Mouse (Mus musculus) heart, embryonic 12.5 days (tissue): ENCODE results near the gene Ppp1cc. TPM values are rescaled to one million over a fixed set of nuclear protein-coding genes. Genes with fewer than 3 reads are reported as not detected.
"Not testable (repeated sequence)": the region's sequence is repeated elsewhere in the genome, so short reads cannot be mapped to it uniquely, and the experiment has no call there.

Source experiments
- ATAC-seq: fragments of 200-750 bp; cut with Nextera tagmentation; 2 replicates; pipeline ENCODE4 v1.8.0; 2017; ENCODE audit warnings: moderate TSS enrichment, moderate library complexity; ENCODE audit not compliant: insufficient number of reproducible peaks, low FRiP score
- H3K27ac ChIP-seq: fragments of 300-500 bp; sonication (generic); 2 replicates; pipeline ENCODE4 v1.5.1; 2016; ENCODE audit warnings: mild to moderate bottlenecking, moderate library complexity; ENCODE audit not compliant: poor library complexity, severe bottlenecking
- H3K27me3 ChIP-seq: fragments of 300-500 bp; sonication (generic); replicated peaks from 2 replicates; pipeline ENCODE4 v1.6.1; 2016; ENCODE audit warnings: mild to moderate bottlenecking, moderate library complexity
- H3K36me3 ChIP-seq: fragments of 300-500 bp; sonication (generic); 2 replicates; pipeline ENCODE4 v1.6.1; 2016; ENCODE audit warnings: mild to moderate bottlenecking, moderate library complexity
- H3K4me1 ChIP-seq: fragments of 300-500 bp; sonication (generic); replicated peaks from 2 replicates; pipeline ENCODE4 v1.6.1; 2016; ENCODE audit warnings: mild to moderate bottlenecking
- H3K4me2 ChIP-seq: fragments of 300-500 bp; sonication (generic); 2 replicates; pipeline ENCODE4 v1.6.1; 2016; ENCODE audit warnings: mild to moderate bottlenecking, moderate library complexity
- H3K4me3 ChIP-seq: fragments of 300-500 bp; sonication (generic); 2 replicates; pipeline ENCODE4 v1.5.1; 2016; ENCODE audit warnings: mild to moderate bottlenecking
- H3K9ac ChIP-seq: fragments of 300-500 bp; sonication (generic); 2 replicates; pipeline ENCODE4 v1.6.1; 2016; ENCODE audit warnings: mild to moderate bottlenecking, moderate library complexity
- H3K9me3 ChIP-seq: fragments of 300-500 bp; sonication (generic); replicated peaks from 2 replicates; pipeline ENCODE4 v1.6.1; 2016; ENCODE audit warnings: mild to moderate bottlenecking, moderate library complexity
- WGBS: fragments of 180-500 bp; shearing (Covaris S2); methylation state at CpG from one replicate; pipeline ENCODE4 v1.1.7; 2016; 5-methylcytosine and 5-hydroxymethylcytosine counted together
- polyA plus RNA-seq: library from polyadenylated mRNA; unstranded; fragments of >200 nt; fragmentation: Nextera tagmentation; extraction: Ambion mirVana; gene quantifications from 2 replicates; pipeline ENCODE4 v1.2.1, GENCODE M21; 2016

Gene Ppp1cc
- polyA plus RNA-seq, 1 experiment from 2014 or later: 222 TPM

- Histone ChIP-seq H3K9me3 (peaks cover 9% of the 10 kb centered on the region; the same call in 1 of the 2 replicates), H3K27ac (no peak overlapping the region), H3K9ac (no peak overlapping the region), H3K27me3 (no peaks in the 10 kb centered on the region), H3K4me3 (no peak overlapping the region), H3K4me2 (no peak overlapping the region), H3K36me3 (no peaks in the 10 kb centered on the region), H3K4me1 (no peaks in the 10 kb centered on the region)
- 88% methylated on average over 4 of the region's 4 CpGs for WGBS
- ATAC-seq: no peak
Observed at GRCm38 (mm10) chr5:122200872-122201271, 42.8 kb downstream of the Ppp1cc start.

GRCm38 (mm10) chr5:122201904-122202303, 43.8 kb downstream of the Ppp1cc start:
- no peak overlapping the region for H3K4me2 ChIP-seq
- no peak for ATAC-seq
- 85% methylated on average over 6 of the region's 6 CpGs for WGBS

GRCm38 (mm10) chr5:122204180-122204579, 46.1 kb downstream of the Ppp1cc start:
- H3K36me3 ChIP-seq: no peaks in the 10 kb centered on the region
- WGBS: 65% methylated on average over 2 of the region's 2 CpGs
- H3K4me1 ChIP-seq: peaks cover 2% of the 10 kb centered on the region
- no peak for ATAC-seq
- H3K27me3 ChIP-seq: no peaks in the 10 kb centered on the region
- H3K9me3 ChIP-seq: peaks cover 9% of the 10 kb centered on the region; the same call in 1 of the 2 replicates
- no peak overlapping the region for H3K4me3 ChIP-seq
- H3K4me2 ChIP-seq: no peak overlapping the region
- H3K27ac ChIP-seq: no peak overlapping the region
- H3K9ac ChIP-seq: no peak overlapping the region

More at GRCm38 (mm10) chr5:122201904-122202303, 43.8 kb downstream of the Ppp1cc start:
- H3K9ac ChIP-seq: no peak overlapping the region
- H3K9me3 ChIP-seq: peaks cover 9% of the 10 kb centered on the region; the same call in 1 of the 2 replicates
- H3K36me3 ChIP-seq: no peaks in the 10 kb centered on the region
- H3K27ac ChIP-seq: no peak overlapping the region
- no peaks in the 10 kb centered on the region for H3K4me1 ChIP-seq
- no peak overlapping the region for H3K4me3 ChIP-seq
- H3K27me3 ChIP-seq: no peaks in the 10 kb centered on the region

GRCm38 (mm10) chr5:122206475-122206874, 48.4 kb downstream of the Ppp1cc start, which contains the start of gene Hvcn1:
Gene Hvcn1 (plus strand): TSS chr5:122206804.
- H3K9me3 ChIP-seq: no peaks in the 10 kb centered on the region
- peaks cover 13% of the 10 kb centered on the region for H3K4me1 ChIP-seq
- no peak within 1 kb of the TSS for H3K4me3 ChIP-seq
- H3K36me3 ChIP-seq: no peaks in the 10 kb centered on the region
- H3K9ac ChIP-seq: no peak within 1 kb of the TSS
- no peak within 1 kb of the TSS for H3K27ac ChIP-seq
- WGBS: 67% methylated on average over 4 of the region's 4 CpGs
- H3K27me3 ChIP-seq: peaks cover 5% of the 10 kb centered on the region
- H3K4me2 ChIP-seq: no peak within 1 kb of the TSS
- no peak for ATAC-seq

GRCm38 (mm10) chr5:122208909-122209308, 50.8 kb downstream of the Ppp1cc start:
- Histone ChIP-seq H3K4me3 (no peak overlapping the region), H3K27me3 (peaks cover 5% of the 10 kb centered on the region), H3K27ac (no peak overlapping the region), H3K9ac (peak overlapping the region; percentile 55; the same call in 1 of the 2 replicates), H3K4me1 (peaks cover 13% of the 10 kb centered on the region), H3K9me3 (no peaks in the 10 kb centered on the region), H3K4me2 (peak overlapping the region; percentile 70), H3K36me3 (no peaks in the 10 kb centered on the region)
- WGBS: 57% methylated on average over 6 of the region's 6 CpGs
- ATAC-seq: no peak

GRCm38 (mm10) chr5:122209591-122210368, 51.7 kb downstream of the Ppp1cc start:
- H3K4me1 ChIP-seq: peaks cover 13% of the 10 kb centered on the region
- H3K4me2 ChIP-seq: peak overlapping the region; percentile 70
- no peak overlapping the region; the same call in 1 of the 2 replicates for H3K27ac ChIP-seq
- H3K4me3 ChIP-seq: peak overlapping the region; percentile 40
- H3K9me3 ChIP-seq: no peaks in the 10 kb centered on the region
- peak overlapping the region; percentile 55 for H3K9ac ChIP-seq
- peaks cover 5% of the 10 kb centered on the region for H3K27me3 ChIP-seq
- WGBS: 8% methylated on average over 17 of the region's 21 CpGs
- no peaks in the 10 kb centered on the region for H3K36me3 ChIP-seq
- peak; percentile 63 for ATAC-seq

GRCm38 (mm10) chr5:122210890-122211289, 52.8 kb downstream of the Ppp1cc start:
- no peaks in the 10 kb centered on the region for H3K36me3 ChIP-seq
- no peak overlapping the region for H3K9ac ChIP-seq
- H3K27me3 ChIP-seq: peaks cover 5% of the 10 kb centered on the region
- no peak overlapping the region for H3K4me2 ChIP-seq
- ATAC-seq: no peak
- 87% methylated on average over 8 of the region's 8 CpGs for WGBS
- H3K4me1 ChIP-seq: peaks cover 13% of the 10 kb centered on the region
- H3K9me3 ChIP-seq: no peaks in the 10 kb centered on the region
- no peak overlapping the region for H3K27ac ChIP-seq
- no peak overlapping the region for H3K4me3 ChIP-seq

GRCm38 (mm10) chr5:122212125-122212524, 54.0 kb downstream of the Ppp1cc start:
- WGBS: 73% methylated on average over 8 of the region's 8 CpGs
- no peak overlapping the region for H3K4me3 ChIP-seq
- no peak overlapping the region for H3K27ac ChIP-seq
- H3K9me3 ChIP-seq: no peaks in the 10 kb centered on the region
- ATAC-seq: no peak
- peaks cover 5% of the 10 kb centered on the region for H3K27me3 ChIP-seq
- H3K4me1 ChIP-seq: peaks cover 13% of the 10 kb centered on the region
- no peak overlapping the region for H3K9ac ChIP-seq
- H3K4me2 ChIP-seq: no peak overlapping the region
- H3K36me3 ChIP-seq: no peaks in the 10 kb centered on the region

GRCm38 (mm10) chr5:122212820-122213219, 54.7 kb downstream of the Ppp1cc start:
- H3K27me3 ChIP-seq, H3K9ac ChIP-seq, H3K27ac ChIP-seq, H3K4me2 ChIP-seq, ATAC-seq, H3K4me3 ChIP-seq, H3K9me3 ChIP-seq, H3K36me3 ChIP-seq: not testable (repeated sequence)
- 91% methylated on average over 1 of the region's 1 CpGs for WGBS
- H3K4me1 ChIP-seq: peaks cover 13% of the 10 kb centered on the region

- Histone ChIP-seq H3K9me3 (no peaks in the 10 kb centered on the region), H3K4me2 (no peak overlapping the region), H3K36me3 (no peaks in the 10 kb centered on the region), H3K4me1 (peaks cover 13% of the 10 kb centered on the region), H3K4me3 (no peak overlapping the region), H3K27me3 (peaks cover 5% of the 10 kb centered on the region), H3K9ac (no peak overlapping the region), H3K27ac (no peak overlapping the region)
- ATAC-seq: no peak
- WGBS: 88% methylated on average over 6 of the region's 6 CpGs
Observed at GRCm38 (mm10) chr5:122213861-122214260, 55.8 kb downstream of the Ppp1cc start.

GRCm38 (mm10) chr5:122217636-122218035, 59.6 kb downstream of the Ppp1cc start:
- Histone ChIP-seq H3K4me3 (no peak overlapping the region), H3K4me1 (peaks cover 12% of the 10 kb centered on the region; the same call in 1 of the 2 replicates), H3K9ac (no peak overlapping the region), H3K9me3 (no peaks in the 10 kb centered on the region), H3K36me3 (no peaks in the 10 kb centered on the region), H3K4me2 (no peak overlapping the region), H3K27ac (no peak overlapping the region), H3K27me3 (no peaks in the 10 kb centered on the region)
- 82% methylated on average over 6 of the region's 6 CpGs for WGBS
- ATAC-seq: no peak
